Mouse (Mus musculus): Measurements from ENCODE around the gene Eif3i. TPM values are rescaled to one million over a fixed set of nuclear protein-coding genes. Genes with fewer than 3 reads are reported as not detected.

Eif3i gene
- polyA plus RNA-seq, 1 experiment from 2014 or later, result 274 TPM

GRCm38 (mm10) chr4:129614093-129614492 is 13.6 kb upstream of the Eif3i start, which contains the start of gene Dcdc2b:
Gene Dcdc2b, minus strand, starts transcription at chr4:129614257.
- WGBS, result 86% methylated on average over 6 of the region's 6 CpGs

GRCm38 (mm10) chr4:129610472-129610871 is 10.0 kb upstream of the Eif3i start:
- no peak overlapping the region for H3K4me3 ChIP-seq (ENCODE audit: low read depth, low read length)
- 69% methylated on average over 4 of the region's 4 CpGs for WGBS
- DNase-seq (ENCODE audit: low spot score) (no peak), ATAC-seq (ENCODE audit: insufficient read depth, low FRiP score, low TSS enrichment) (no peak)
- H3K36me3 ChIP-seq (ENCODE audit: control insufficient read depth, insufficient read depth, low read length), result peaks cover 10% of the 10 kb centered on the region
- no peaks in the 10 kb centered on the region for H3K9me3 ChIP-seq (ENCODE audit: control insufficient read depth, low read length)
- no peak overlapping the region for H3K9ac ChIP-seq (ENCODE audit: low read length)
- H3K27ac ChIP-seq (ENCODE audit: low read depth, low read length), result no peak overlapping the region
- no peaks in the 10 kb centered on the region for H3K4me1 ChIP-seq (ENCODE audit: control insufficient read depth, insufficient read depth, low read length)
- no peak overlapping the region for H3K4me2 ChIP-seq (ENCODE audit: low read depth)
- no peaks in the 10 kb centered on the region for H3K27me3 ChIP-seq (ENCODE audit: control insufficient read depth, insufficient read depth, low read length)

More at GRCm38 (mm10) chr4:129614093-129614492, 13.6 kb upstream of the Eif3i start, which contains the start of gene Dcdc2b:
- Histone ChIP-seq H3K4me3 (ENCODE audit: low read depth, low read length) (no peak within 1 kb of the TSS), H3K27me3 (ENCODE audit: control insufficient read depth, insufficient read depth, low read length) (no peaks in the 10 kb centered on the region), H3K9me3 (ENCODE audit: control insufficient read depth, low read length) (no peaks in the 10 kb centered on the region), H3K4me1 (ENCODE audit: control insufficient read depth, insufficient read depth, low read length) (peaks cover 5% of the 10 kb centered on the region), H3K27ac (ENCODE audit: low read depth, low read length) (no peak within 1 kb of the TSS), H3K36me3 (ENCODE audit: control insufficient read depth, insufficient read depth, low read length) (no peaks in the 10 kb centered on the region), H3K9ac (ENCODE audit: low read length) (no peak within 1 kb of the TSS), H3K4me2 (ENCODE audit: low read depth) (no peak within 1 kb of the TSS)
- ATAC-seq (ENCODE audit: insufficient read depth, low FRiP score, low TSS enrichment) (no peak), DNase-seq (ENCODE audit: low spot score) (no peak)

- no peaks in the 10 kb centered on the region for H3K4me1 ChIP-seq (ENCODE audit: control insufficient read depth, insufficient read depth, low read length)
- H3K4me3 ChIP-seq (ENCODE audit: low read depth, low read length), result no peak overlapping the region
- ATAC-seq (ENCODE audit: insufficient read depth, low FRiP score, low TSS enrichment), result no peak
- no peaks in the 10 kb centered on the region for H3K27me3 ChIP-seq (ENCODE audit: control insufficient read depth, insufficient read depth, low read length)
- 65% methylated on average over 4 of the region's 4 CpGs for WGBS
- H3K9ac ChIP-seq (ENCODE audit: low read length), result no peak overlapping the region
- no peak overlapping the region for H3K27ac ChIP-seq (ENCODE audit: low read depth, low read length)
- peaks cover 10% of the 10 kb centered on the region for H3K36me3 ChIP-seq (ENCODE audit: control insufficient read depth, insufficient read depth, low read length)
- no peak for DNase-seq (ENCODE audit: low spot score)
- H3K9me3 ChIP-seq (ENCODE audit: control insufficient read depth, low read length), result no peaks in the 10 kb centered on the region
- H3K4me2 ChIP-seq (ENCODE audit: low read depth), result no peak overlapping the region
Measured at GRCm38 (mm10) chr4:129610026-129610425, 9.6 kb upstream of the Eif3i start.

- Histone ChIP-seq H3K4me3 (ENCODE audit: low read depth, low read length) (no peak overlapping the region), H3K4me2 (ENCODE audit: low read depth) (no peak overlapping the region), H3K36me3 (ENCODE audit: control insufficient read depth, insufficient read depth, low read length) (peaks cover 10% of the 10 kb centered on the region), H3K9ac (ENCODE audit: low read length) (no peak overlapping the region), H3K27me3 (ENCODE audit: control insufficient read depth, insufficient read depth, low read length) (no peaks in the 10 kb centered on the region), H3K9me3 (ENCODE audit: control insufficient read depth, low read length) (no peaks in the 10 kb centered on the region), H3K27ac (ENCODE audit: low read depth, low read length) (no peak overlapping the region), H3K4me1 (ENCODE audit: control insufficient read depth, insufficient read depth, low read length) (no peaks in the 10 kb centered on the region)
- no peak for DNase-seq (ENCODE audit: low spot score)
- ATAC-seq (ENCODE audit: insufficient read depth, low FRiP score, low TSS enrichment), result no peak
- 83% methylated on average over 12 of the region's 12 CpGs for WGBS
Measured at GRCm38 (mm10) chr4:129609139-129609631, 8.7 kb upstream of the Eif3i start.

- Histone ChIP-seq H3K27ac (ENCODE audit: low read depth, low read length) (no peak overlapping the region), H3K4me3 (ENCODE audit: low read depth, low read length) (no peak overlapping the region), H3K4me2 (ENCODE audit: low read depth) (no peak overlapping the region), H3K9me3 (ENCODE audit: control insufficient read depth, low read length) (no peaks in the 10 kb centered on the region), H3K36me3 (ENCODE audit: control insufficient read depth, insufficient read depth, low read length) (peaks cover 10% of the 10 kb centered on the region), H3K27me3 (ENCODE audit: control insufficient read depth, insufficient read depth, low read length) (no peaks in the 10 kb centered on the region), H3K4me1 (ENCODE audit: control insufficient read depth, insufficient read depth, low read length) (no peaks in the 10 kb centered on the region), H3K9ac (ENCODE audit: low read length) (no peak overlapping the region)
- DNase-seq (ENCODE audit: low spot score) (peak; percentile 82), ATAC-seq (ENCODE audit: insufficient read depth, low FRiP score, low TSS enrichment) (peak; percentile 67; the same call in 1 of the 2 replicates)
- 44% methylated on average over 7 of the region's 7 CpGs for WGBS
Measured at GRCm38 (mm10) chr4:129608426-129609025, 8.1 kb upstream of the Eif3i start.

- ATAC-seq (ENCODE audit: insufficient read depth, low FRiP score, low TSS enrichment), result no peak
Measured at GRCm38 (mm10) chr4:129588865-129589264, 11.6 kb downstream of the Eif3i start.

GRCm38 (mm10) chr4:129586943-129587342 is 13.5 kb downstream of the Eif3i start:
- H3K27me3 ChIP-seq (ENCODE audit: control insufficient read depth, insufficient read depth, low read length), result no peaks in the 10 kb centered on the region
- H3K9me3 ChIP-seq (ENCODE audit: control insufficient read depth, low read length), result no peaks in the 10 kb centered on the region

More at GRCm38 (mm10) chr4:129588865-129589264, 11.6 kb downstream of the Eif3i start:
- peaks cover 13% of the 10 kb centered on the region for H3K36me3 ChIP-seq (ENCODE audit: control insufficient read depth, insufficient read depth, low read length)
- H3K27me3 ChIP-seq (ENCODE audit: control insufficient read depth, insufficient read depth, low read length), result no peaks in the 10 kb centered on the region
- H3K4me2 ChIP-seq (ENCODE audit: low read depth), result no peak overlapping the region
- H3K9ac ChIP-seq (ENCODE audit: low read length), result no peak overlapping the region
- no peak overlapping the region for H3K27ac ChIP-seq (ENCODE audit: low read depth, low read length)
- no peak for DNase-seq (ENCODE audit: low spot score)
- 85% methylated on average over 4 of the region's 4 CpGs for WGBS
- no peak overlapping the region for H3K4me3 ChIP-seq (ENCODE audit: low read depth, low read length)
- H3K4me1 ChIP-seq (ENCODE audit: control insufficient read depth, insufficient read depth, low read length), result no peaks in the 10 kb centered on the region
- H3K9me3 ChIP-seq (ENCODE audit: control insufficient read depth, low read length), result no peaks in the 10 kb centered on the region

GRCm38 (mm10) chr4:129585773-129586172 is 14.7 kb downstream of the Eif3i start:
- DNase-seq (ENCODE audit: low spot score), result no peak
- H3K4me3 ChIP-seq (ENCODE audit: low read depth, low read length), result no peak overlapping the region
- WGBS, result 75% methylated on average over 9 of the region's 9 CpGs
- no peak overlapping the region; the same call in 1 of the 2 replicates for H3K4me2 ChIP-seq (ENCODE audit: low read depth)
- no peaks in the 10 kb centered on the region for H3K9me3 ChIP-seq (ENCODE audit: control insufficient read depth, low read length)
- no peak for ATAC-seq (ENCODE audit: insufficient read depth, low FRiP score, low TSS enrichment)
- H3K36me3 ChIP-seq (ENCODE audit: control insufficient read depth, insufficient read depth, low read length), result no peaks in the 10 kb centered on the region; the same call in none of the 2 replicates
- no peak overlapping the region for H3K27ac ChIP-seq (ENCODE audit: low read depth, low read length)
- no peaks in the 10 kb centered on the region for H3K4me1 ChIP-seq (ENCODE audit: control insufficient read depth, insufficient read depth, low read length)
- H3K9ac ChIP-seq (ENCODE audit: low read length), result no peak overlapping the region
- H3K27me3 ChIP-seq (ENCODE audit: control insufficient read depth, insufficient read depth, low read length), result no peaks in the 10 kb centered on the region

More at GRCm38 (mm10) chr4:129586943-129587342, 13.5 kb downstream of the Eif3i start:
- Histone ChIP-seq H3K4me2 (ENCODE audit: low read depth) (no peak overlapping the region), H3K27ac (ENCODE audit: low read depth, low read length) (no peak overlapping the region), H3K36me3 (ENCODE audit: control insufficient read depth, insufficient read depth, low read length) (peaks cover 8% of the 10 kb centered on the region), H3K9ac (ENCODE audit: low read length) (no peak overlapping the region), H3K4me3 (ENCODE audit: low read depth, low read length) (no peak overlapping the region), H3K4me1 (ENCODE audit: control insufficient read depth, insufficient read depth, low read length) (no peaks in the 10 kb centered on the region)
- 36% methylated on average over 1 of the region's 1 CpGs for WGBS
- no peak for ATAC-seq (ENCODE audit: insufficient read depth, low FRiP score, low TSS enrichment)
- no peak for DNase-seq (ENCODE audit: low spot score)

Data from neural tube, embryonic 11.5 days (tissue).